Mouse (Mus musculus) lung, adult 2 months (tissue): ENCODE results near the gene Irf1. TPM values are rescaled to one million over a fixed set of nuclear protein-coding genes. Genes with fewer than 3 reads are reported as not detected.

Experiments
- DNase-seq: peaks from one replicate; pipeline ENCODE4 v3.0.0; 2022
- H3K4me1 ChIP-seq: fragments of 200-500 bp; 2 replicates; pipeline ENCODE4 v1.6.1; 2011; ENCODE audit warnings: low read length; ENCODE audit not compliant: control insufficient read depth, insufficient read depth
- H3K4me3 ChIP-seq: fragments of 200-500 bp; replicated peaks from 2 replicates; pipeline ENCODE3; 2011; ENCODE audit warnings: low read depth, mild to moderate bottlenecking, control low read depth, low read length; ENCODE audit errors: extremely low read depth
- CTCF ChIP-seq: fragments of 200-500 bp; IDR thresholded peaks from 2 replicates; pipeline ENCODE4 v1.5.1; 2011; ENCODE audit warnings: mild to moderate bottlenecking, low read length, control low read depth; ENCODE audit not compliant: insufficient read depth
- POLR2A ChIP-seq: fragments of 200-500 bp; IDR thresholded peaks from 2 replicates; pipeline ENCODE4 v1.6.1; 2011; ENCODE audit warnings: low read depth, mild to moderate bottlenecking, control low read depth, low read length, borderline replicate concordance; ENCODE audit errors: extremely low read depth
- WGBS: fragments of 180-500 bp; shearing (Covaris S2); methylation state at CpG from one replicate; pipeline ENCODE4 v1.1.7; 2018; 5-methylcytosine and 5-hydroxymethylcytosine counted together
- polyA plus RNA-seq: library from polyadenylated mRNA; depleted of rRNA; stranded (reverse); fragments of >200 nt; gene quantifications from 2 replicates; pipeline ENCODE4 v1.2.3, GENCODE M21; 2012

Irf1 gene
- polyA plus RNA-seq, 1 experiment, result 130 TPM

- no peak for DNase-seq
- WGBS, result 56% methylated on average over 22 of the region's 22 CpGs
- H3K4me3 ChIP-seq, result no peak overlapping the region
- H3K4me1 ChIP-seq, result peaks cover 24% of the 10 kb centered on the region
- no peak for TF ChIP-seq POLR2A
- no peak for TF ChIP-seq CTCF
These were observed 10.0 kb upstream of the Irf1 start for GRCm38 (mm10) chr11:53759545-53760406.

- TF ChIP-seq POLR2A (no peak), CTCF (no peak)
- H3K4me1 ChIP-seq, result peaks cover 24% of the 10 kb centered on the region
- no peak for DNase-seq
- H3K4me3 ChIP-seq, result no peak overlapping the region
- 46% methylated on average over 5 of the region's 5 CpGs for WGBS
These were observed 8.5 kb upstream of the Irf1 start for GRCm38 (mm10) chr11:53761284-53761683.

GRCm38 (mm10) chr11:53761822-53762221 is 8.0 kb upstream of the Irf1 start:
- Histone ChIP-seq H3K4me1 (peaks cover 24% of the 10 kb centered on the region), H3K4me3 (no peak overlapping the region)
- TF ChIP-seq POLR2A, result peak; percentile 75; the same call in 1 of the 2 replicates
- TF ChIP-seq CTCF, result no peak
- DNase-seq, result peak; percentile 84
- WGBS, result 11% methylated on average over 2 of the region's 2 CpGs

GRCm38 (mm10) chr11:53762426-53762825 is 7.4 kb upstream of the Irf1 start:
- Histone ChIP-seq H3K4me1 (peaks cover 24% of the 10 kb centered on the region), H3K4me3 (peak overlapping the region; percentile 63)
- TF ChIP-seq CTCF (no peak), POLR2A (no peak)
- DNase-seq, result no peak
- WGBS, result 13% methylated on average over 2 of the region's 2 CpGs

- peaks cover 24% of the 10 kb centered on the region for H3K4me1 ChIP-seq
- under 1% methylated on average over 23 of the region's 23 CpGs for WGBS
- TF ChIP-seq POLR2A (peak; percentile 69; the same call in 1 of the 2 replicates), CTCF (no peak)
- DNase-seq, result peak; percentile 93
- peak overlapping the region; percentile 63 for H3K4me3 ChIP-seq
These were observed 6.9 kb upstream of the Irf1 start for GRCm38 (mm10) chr11:53762827-53763495.

- peaks cover 18% of the 10 kb centered on the region for H3K4me1 ChIP-seq
- WGBS, result under 1% methylated on average over 32 of the region's 33 CpGs
- peak; percentile 90 for DNase-seq
- peak overlapping the region; percentile 63 for H3K4me3 ChIP-seq
- TF ChIP-seq CTCF (0 out of 2 replicates have a peak, but pooled peaks have one; percentile 19), POLR2A (peak; percentile 94)
These were observed 6.2 kb upstream of the Irf1 start for GRCm38 (mm10) chr11:53763496-53764140.

GRCm38 (mm10) chr11:53764581-53764980 is 5.2 kb upstream of the Irf1 start:
- no peak overlapping the region for H3K4me3 ChIP-seq
- TF ChIP-seq POLR2A (no peak), CTCF (no peak)
- H3K4me1 ChIP-seq, result peaks cover 21% of the 10 kb centered on the region
- WGBS, result 65% methylated on average over 5 of the region's 5 CpGs
- no peak for DNase-seq

GRCm38 (mm10) chr11:53768422-53769184 is 1.2 kb upstream of the Irf1 start:
- TF ChIP-seq CTCF (no peak), POLR2A (no peak)
- DNase-seq, result no peak
- 78% methylated on average over 13 of the region's 13 CpGs for WGBS
- Histone ChIP-seq H3K4me3 (no peak overlapping the region), H3K4me1 (peaks cover 28% of the 10 kb centered on the region)

- Histone ChIP-seq H3K4me1 (peaks cover 30% of the 10 kb centered on the region), H3K4me3 (no peak overlapping the region)
- no peak for DNase-seq
- WGBS, result 52% methylated on average over 12 of the region's 12 CpGs
- TF ChIP-seq CTCF (no peak), POLR2A (no peak)
These were observed 633 bp upstream of the Irf1 start for GRCm38 (mm10) chr11:53769185-53769576.
